Mouse (Mus musculus) forebrain, embryonic 13.5 days (tissue): ENCODE results near the gene Edc3. TPM values are rescaled to one million over a fixed set of nuclear protein-coding genes. Genes with fewer than 3 reads are reported as not detected.
"Not testable (repeated sequence)": the region's sequence is repeated elsewhere in the genome, so short reads cannot be mapped to it uniquely, and the experiment has no call there.

Experiments used
- ATAC-seq: fragments of 200-750 bp; cut with Nextera tagmentation; 2 replicates; pipeline ENCODE4 v1.8.0; 2017
- H3K27ac ChIP-seq: fragments of 300-500 bp; sonication (generic); 2 replicates; pipeline ENCODE4 v1.5.1; 2015; ENCODE audit warnings: inconsistent platforms, mild to moderate bottlenecking, moderate library complexity
- H3K27me3 ChIP-seq: fragments of 300-500 bp; sonication (generic); 2 replicates; pipeline ENCODE4 v1.6.1; 2015; ENCODE audit warnings: mild to moderate bottlenecking, inconsistent platforms
- H3K36me3 ChIP-seq: fragments of 300-500 bp; sonication (generic); 2 replicates; pipeline ENCODE4 v1.6.1; 2015; ENCODE audit warnings: mild to moderate bottlenecking, inconsistent platforms; ENCODE audit not compliant: poor library complexity, severe bottlenecking
- H3K4me1 ChIP-seq: fragments of 300-500 bp; sonication (generic); 2 replicates; pipeline ENCODE4 v1.6.1; 2015; ENCODE audit warnings: inconsistent platforms
- H3K4me2 ChIP-seq: fragments of 300-500 bp; sonication (generic); 2 replicates; pipeline ENCODE4 v1.6.1; 2015; ENCODE audit warnings: inconsistent platforms, mild to moderate bottlenecking, moderate library complexity
- H3K4me3 ChIP-seq: fragments of 300-500 bp; sonication (generic); 2 replicates; pipeline ENCODE4 v1.5.1; 2015; ENCODE audit warnings: mild to moderate bottlenecking, inconsistent platforms
- H3K9ac ChIP-seq: fragments of 300-500 bp; sonication (generic); 2 replicates; pipeline ENCODE4 v1.6.1; 2015; ENCODE audit warnings: mild to moderate bottlenecking, inconsistent platforms
- H3K9me3 ChIP-seq: fragments of 300-500 bp; sonication (generic); replicated peaks from 2 replicates; pipeline ENCODE4 v1.6.1; 2016; ENCODE audit warnings: inconsistent platforms
- WGBS: fragments of 180-500 bp; shearing (Covaris S2); methylation state at CpG from one replicate; pipeline ENCODE4 v1.1.7; 2015; 5-methylcytosine and 5-hydroxymethylcytosine counted together
- polyA plus RNA-seq: library from polyadenylated mRNA; unstranded; fragments of >200 nt; fragmentation: Nextera tagmentation; extraction: Ambion mirVana; gene quantifications from 2 replicates; pipeline ENCODE4 v1.2.1, GENCODE M21; 2015

Gene Edc3
- polyA plus RNA-seq, 1 experiment from 2014 or later, result 36.0 TPM

DNA sequence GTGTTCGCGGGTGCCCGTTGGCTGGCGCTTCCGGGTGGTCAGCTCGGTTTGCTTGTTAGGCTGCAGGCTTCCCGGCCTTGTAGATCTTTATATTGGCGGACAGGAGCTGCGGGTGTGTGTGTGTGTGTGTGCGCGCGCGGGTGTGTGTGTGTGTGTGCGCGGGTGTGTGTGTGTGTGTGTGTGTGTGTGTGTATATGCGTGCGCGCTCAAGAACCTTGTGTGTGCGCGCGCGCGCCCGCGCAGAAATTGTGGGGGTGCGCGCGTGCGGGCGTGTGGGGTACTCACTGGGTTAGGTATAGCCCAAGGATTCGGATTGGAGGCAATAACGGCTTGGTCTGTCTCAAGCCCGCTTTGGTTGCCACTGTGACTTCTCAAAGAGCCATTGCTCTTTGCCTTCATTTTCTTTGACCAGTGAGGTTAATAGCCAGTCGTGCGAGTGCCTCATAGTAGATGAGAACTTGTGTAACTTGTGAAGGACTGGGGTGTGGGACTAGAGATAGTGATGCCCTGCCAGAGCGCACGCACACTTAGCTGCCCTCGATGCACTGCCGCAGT, 457 bp downstream of the Edc3 start:
- ATAC-seq, result peak; percentile 74
- Histone ChIP-seq H3K4me3 (peak overlapping the region; percentile 94), H3K27me3 (no peaks in the 10 kb centered on the region), H3K36me3 (peaks cover 20% of the 10 kb centered on the region), H3K4me2 (peak overlapping the region; percentile 70), H3K9me3 (no peaks in the 10 kb centered on the region), H3K9ac (peak overlapping the region; percentile 90), H3K27ac (peak overlapping the region; percentile 79), H3K4me1 (peaks cover 17% of the 10 kb centered on the region)
- 6% methylated on average over 38 of the region's 39 CpGs for WGBS

DNA sequence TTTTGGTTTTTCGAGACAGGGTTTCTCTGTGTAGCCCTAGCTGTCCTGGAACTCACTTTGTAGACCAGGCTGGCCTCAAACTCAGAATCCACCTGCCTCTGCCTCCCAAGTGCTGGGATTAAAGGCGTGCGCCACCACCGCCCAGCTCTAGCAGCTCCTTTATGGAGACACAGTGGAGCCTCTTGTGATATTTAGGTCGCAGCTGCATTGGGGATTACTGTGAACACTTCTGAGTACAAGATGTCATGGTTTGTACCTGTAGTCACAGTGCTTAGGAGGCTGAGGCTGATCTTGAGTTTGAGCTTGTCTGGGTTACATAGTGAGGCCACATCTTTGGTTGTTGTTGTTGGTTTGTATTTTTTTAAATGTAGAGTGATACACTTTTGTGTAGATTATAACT, 1.9 kb downstream of the Edc3 start:
- H3K4me3 ChIP-seq, H3K9me3 ChIP-seq, H3K27me3 ChIP-seq, ATAC-seq, H3K27ac ChIP-seq, H3K4me2 ChIP-seq, H3K9ac ChIP-seq: not testable (repeated sequence)
- Histone ChIP-seq H3K4me1 (peaks cover 17% of the 10 kb centered on the region), H3K36me3 (peaks cover 34% of the 10 kb centered on the region)
- WGBS, result 94% methylated on average over 5 of the region's 5 CpGs

DNA sequence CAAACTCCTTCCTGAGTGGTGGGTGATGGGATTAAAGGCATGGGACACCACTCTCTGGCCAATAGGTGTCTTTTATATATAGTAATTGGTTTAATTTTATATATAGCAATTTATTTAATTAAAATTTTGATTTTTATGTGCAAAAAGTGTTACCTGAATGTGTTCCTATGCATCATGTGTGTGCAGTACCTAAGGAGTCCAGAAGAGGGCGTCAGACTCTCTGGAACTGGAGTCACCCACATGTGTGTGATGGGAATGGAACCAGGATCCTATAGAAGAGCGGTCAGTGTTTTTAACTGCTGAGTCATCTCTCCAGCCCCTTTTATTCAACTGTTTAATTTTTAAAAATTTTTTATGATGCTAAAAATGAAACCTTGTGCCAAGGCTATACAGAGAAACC, 3.9 kb downstream of the Edc3 start:
- H3K4me2 ChIP-seq, result no peak overlapping the region
- H3K27me3 ChIP-seq, result no peaks in the 10 kb centered on the region
- no peak overlapping the region for H3K9ac ChIP-seq
- no peak for ATAC-seq
- H3K27ac ChIP-seq, result no peak overlapping the region
- WGBS, result 76% methylated on average over 2 of the region's 2 CpGs
- no peaks in the 10 kb centered on the region for H3K9me3 ChIP-seq
- peaks cover 52% of the 10 kb centered on the region for H3K36me3 ChIP-seq
- H3K4me3 ChIP-seq, result no peak overlapping the region
- H3K4me1 ChIP-seq, result peaks cover 17% of the 10 kb centered on the region

DNA sequence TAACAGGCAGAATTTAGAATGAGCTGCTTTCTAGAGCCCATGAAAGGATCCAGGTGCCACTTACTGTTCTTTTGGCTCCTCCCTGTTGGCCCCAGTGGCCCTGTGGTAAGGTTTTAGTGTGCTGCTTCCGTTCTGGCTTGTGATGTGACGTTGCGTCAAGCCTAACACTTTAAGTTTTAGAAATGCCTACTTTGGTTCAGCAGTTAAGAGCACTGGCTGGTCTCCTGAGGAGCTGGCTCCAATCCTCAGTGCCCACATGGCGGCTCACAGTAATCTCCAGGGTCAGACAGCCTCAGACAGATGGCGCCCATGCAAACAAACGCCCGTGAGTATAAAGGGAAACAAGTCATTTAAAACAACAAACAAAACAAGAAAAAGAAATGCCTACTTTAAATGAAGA, 10.1 kb downstream of the Edc3 start:
- WGBS, result 81% methylated on average over 7 of the region's 7 CpGs

DNA sequence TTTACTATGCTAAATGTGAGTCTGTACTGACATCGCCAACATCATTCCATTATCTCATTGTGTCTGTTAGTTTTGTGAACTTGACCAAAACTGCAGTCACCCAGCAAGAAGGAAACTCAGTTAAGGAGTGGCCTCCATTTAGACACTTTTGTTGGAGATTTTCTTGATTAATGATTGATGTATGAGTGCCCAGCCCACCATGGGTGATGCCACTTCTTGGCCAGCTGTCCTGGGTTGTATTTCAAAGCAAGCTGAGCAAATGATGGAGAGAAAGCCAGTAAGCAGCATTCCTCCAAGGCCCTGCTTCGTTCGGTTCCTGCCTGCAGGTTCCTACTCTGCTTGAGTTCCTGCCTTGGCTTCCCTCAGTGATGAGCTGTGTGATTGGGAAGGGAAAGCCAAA, 12.4 kb downstream of the Edc3 start:
- H3K27ac ChIP-seq, result no peak overlapping the region
- H3K36me3 ChIP-seq, result peaks cover 57% of the 10 kb centered on the region
- H3K4me1 ChIP-seq, result no peaks in the 10 kb centered on the region
- ATAC-seq, result no peak
- no peaks in the 10 kb centered on the region for H3K27me3 ChIP-seq
- WGBS, result 96% methylated on average over 3 of the region's 3 CpGs
- no peak overlapping the region for H3K4me2 ChIP-seq
- H3K4me3 ChIP-seq, result no peak overlapping the region
- no peak overlapping the region for H3K9ac ChIP-seq
- H3K9me3 ChIP-seq, result no peaks in the 10 kb centered on the region

More for the DNA sequence above, 10.1 kb downstream of the Edc3 start:
- Histone ChIP-seq H3K4me1 (no peaks in the 10 kb centered on the region), H3K36me3 (peaks cover 71% of the 10 kb centered on the region), H3K4me3 (no peak overlapping the region), H3K9me3 (no peaks in the 10 kb centered on the region), H3K4me2 (no peak overlapping the region), H3K9ac (no peak overlapping the region), H3K27ac (no peak overlapping the region), H3K27me3 (no peaks in the 10 kb centered on the region)
- no peak for ATAC-seq

DNA sequence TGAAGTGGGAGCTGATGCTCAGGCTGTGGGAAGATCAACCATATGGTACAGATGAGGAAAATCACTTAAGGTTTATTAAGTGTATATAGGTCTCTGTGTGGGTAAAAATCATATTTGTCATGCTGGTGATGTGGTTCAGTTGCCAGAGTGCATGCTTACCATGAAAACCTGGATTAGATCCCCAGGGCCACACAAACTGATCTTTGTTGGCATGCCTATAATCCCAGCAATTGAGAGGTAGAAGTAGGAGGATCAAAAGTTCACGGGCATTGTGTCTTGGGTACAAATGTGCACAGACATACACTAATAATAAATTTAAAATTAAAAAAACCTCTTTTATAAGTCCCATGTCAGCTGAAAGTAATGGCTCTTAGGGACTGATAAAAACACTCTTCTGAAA, 14.0 kb downstream of the Edc3 start:
- 94% methylated on average over 1 of the region's 1 CpGs for WGBS
- no peak for ATAC-seq
- Histone ChIP-seq H3K9ac (no peak overlapping the region), H3K36me3 (peaks cover 58% of the 10 kb centered on the region), H3K4me1 (no peaks in the 10 kb centered on the region), H3K9me3 (no peaks in the 10 kb centered on the region), H3K4me2 (no peak overlapping the region), H3K4me3 (no peak overlapping the region), H3K27ac (no peak overlapping the region), H3K27me3 (no peaks in the 10 kb centered on the region)

DNA sequence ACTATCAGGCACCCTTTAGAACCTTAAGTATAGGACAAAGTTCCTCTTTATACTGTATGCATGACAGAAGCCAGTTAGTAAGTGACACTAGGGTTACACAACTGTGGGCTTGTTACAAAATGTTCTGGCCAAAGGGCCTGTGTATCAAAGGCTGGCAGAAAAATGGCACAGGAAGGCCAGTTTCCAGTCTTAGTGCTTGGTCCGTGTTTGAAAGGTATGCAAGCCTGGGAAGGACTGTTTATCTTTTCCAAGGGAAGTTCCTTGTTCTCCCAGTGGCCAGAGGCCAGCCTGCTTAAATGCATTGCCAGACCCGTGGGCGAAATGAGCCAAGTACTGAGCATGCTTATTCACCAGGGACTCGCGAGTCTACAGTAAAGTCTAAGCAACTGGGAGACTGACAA, 15.0 kb downstream of the Edc3 start:
- ATAC-seq, result no peak
- Histone ChIP-seq H3K4me1 (no peaks in the 10 kb centered on the region), H3K27ac (no peak overlapping the region), H3K4me3 (no peak overlapping the region), H3K9me3 (no peaks in the 10 kb centered on the region), H3K36me3 (peaks cover 58% of the 10 kb centered on the region), H3K27me3 (no peaks in the 10 kb centered on the region), H3K9ac (no peak overlapping the region), H3K4me2 (no peak overlapping the region)
- 81% methylated on average over 5 of the region's 5 CpGs for WGBS

DNA sequence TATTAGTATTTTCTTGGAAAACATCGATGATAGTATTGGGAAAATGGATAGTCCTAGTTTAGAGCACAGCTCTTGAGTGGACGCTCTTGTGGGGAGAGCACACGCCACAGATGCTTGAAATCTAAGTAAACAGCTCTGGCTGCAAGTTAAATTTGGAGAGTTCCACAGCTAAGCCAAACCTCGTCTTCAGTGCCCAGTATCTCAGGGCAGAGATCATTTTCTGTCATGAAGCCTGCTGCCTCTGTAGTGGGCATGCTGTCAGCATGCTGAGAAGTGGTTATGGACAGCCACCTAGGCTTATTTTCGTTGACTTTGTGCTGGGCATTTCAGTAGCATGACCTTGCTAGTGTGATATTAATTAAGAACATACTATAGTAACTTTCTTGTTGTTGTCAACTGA, 15.5 kb downstream of the Edc3 start:
- Histone ChIP-seq H3K9ac (no peak overlapping the region), H3K4me1 (no peaks in the 10 kb centered on the region), H3K27ac (no peak overlapping the region), H3K4me3 (no peak overlapping the region), H3K36me3 (peaks cover 55% of the 10 kb centered on the region), H3K4me2 (no peak overlapping the region), H3K9me3 (no peaks in the 10 kb centered on the region), H3K27me3 (no peaks in the 10 kb centered on the region)
- 92% methylated on average over 5 of the region's 5 CpGs for WGBS
- ATAC-seq, result no peak

DNA sequence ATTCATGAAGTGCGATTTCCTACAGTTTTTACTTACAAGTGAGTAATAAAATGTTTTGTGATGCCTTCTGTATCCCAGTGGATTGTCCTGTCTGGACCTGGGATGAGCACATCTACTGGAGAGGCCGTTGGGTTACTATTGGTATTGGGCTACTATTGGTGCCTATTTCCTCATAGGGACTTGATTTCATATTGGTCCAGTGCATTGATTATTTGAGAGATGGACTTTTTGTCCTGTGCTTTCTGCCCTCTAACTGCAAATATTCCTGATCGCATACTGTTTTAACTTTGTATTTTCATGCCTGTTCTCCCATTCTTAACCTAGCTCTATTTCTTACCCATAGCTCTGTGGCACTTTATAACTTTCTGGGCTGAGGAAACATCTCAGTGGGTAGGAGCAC, 16.4 kb downstream of the Edc3 start:
- Histone ChIP-seq H3K4me1 (no peaks in the 10 kb centered on the region), H3K27ac (no peak overlapping the region), H3K4me2 (no peak overlapping the region), H3K36me3 (peaks cover 59% of the 10 kb centered on the region), H3K9me3 (no peaks in the 10 kb centered on the region), H3K27me3 (no peaks in the 10 kb centered on the region), H3K9ac (no peak overlapping the region), H3K4me3 (no peak overlapping the region)
- WGBS, result 98% methylated on average over 3 of the region's 3 CpGs
- ATAC-seq, result no peak

DNA sequence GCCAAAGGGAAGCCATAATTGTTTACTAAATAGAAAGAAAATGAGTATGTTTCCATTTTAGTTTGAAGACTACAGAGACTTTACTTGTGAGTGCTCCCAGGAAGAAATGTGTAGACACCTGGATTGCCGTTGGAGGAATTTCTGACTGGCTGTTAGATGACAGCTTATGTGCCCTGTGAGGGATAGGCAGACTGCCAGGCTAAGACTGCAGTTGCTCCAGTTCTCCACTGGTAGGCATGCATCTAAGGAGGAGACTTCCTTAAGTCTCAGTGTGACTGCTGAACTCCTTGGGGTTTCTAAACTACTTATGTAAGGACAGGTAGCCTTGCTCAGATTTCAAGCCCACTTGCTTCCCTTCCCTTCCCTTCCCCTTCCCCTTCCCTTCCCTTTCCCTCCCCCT, 20.0 kb downstream of the Edc3 start:
- Histone ChIP-seq H3K9me3 (no peaks in the 10 kb centered on the region), H3K27ac (no peak overlapping the region), H3K4me2 (no peak overlapping the region), H3K27me3 (no peaks in the 10 kb centered on the region), H3K4me1 (no peaks in the 10 kb centered on the region), H3K9ac (no peak overlapping the region), H3K4me3 (no peak overlapping the region), H3K36me3 (peaks cover 57% of the 10 kb centered on the region)
- WGBS, result 100% methylated on average over 1 of the region's 1 CpGs
- ATAC-seq, result no peak

DNA sequence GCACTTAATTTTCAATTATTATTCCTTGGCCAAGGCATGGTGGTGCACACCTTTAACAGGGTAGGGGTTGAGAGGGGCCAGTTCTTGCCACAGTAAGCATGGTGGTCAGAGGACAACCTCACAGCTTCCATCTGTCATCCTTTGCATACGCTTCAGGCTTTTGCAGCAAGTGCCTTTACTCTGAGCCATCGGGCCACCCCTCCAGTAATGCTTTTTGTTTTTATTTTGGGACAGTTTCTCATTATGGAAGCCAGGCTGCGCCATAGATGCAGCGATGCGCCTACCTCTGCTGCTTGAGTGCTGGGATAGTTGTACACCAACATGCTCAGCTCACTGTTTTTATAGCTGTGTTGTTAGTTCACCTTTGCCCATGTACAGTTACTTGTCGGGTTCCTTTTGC, 25.3 kb downstream of the Edc3 start:
- H3K27ac ChIP-seq, result no peak overlapping the region
- peaks cover 44% of the 10 kb centered on the region for H3K36me3 ChIP-seq
- WGBS, result 97% methylated on average over 6 of the region's 6 CpGs
- H3K9ac ChIP-seq, result no peak overlapping the region
- peaks cover 8% of the 10 kb centered on the region; the same call in 1 of the 2 replicates for H3K4me1 ChIP-seq
- ATAC-seq, result no peak
- no peaks in the 10 kb centered on the region for H3K9me3 ChIP-seq
- H3K4me3 ChIP-seq, result no peak overlapping the region
- no peaks in the 10 kb centered on the region for H3K27me3 ChIP-seq
- H3K4me2 ChIP-seq, result no peak overlapping the region

DNA sequence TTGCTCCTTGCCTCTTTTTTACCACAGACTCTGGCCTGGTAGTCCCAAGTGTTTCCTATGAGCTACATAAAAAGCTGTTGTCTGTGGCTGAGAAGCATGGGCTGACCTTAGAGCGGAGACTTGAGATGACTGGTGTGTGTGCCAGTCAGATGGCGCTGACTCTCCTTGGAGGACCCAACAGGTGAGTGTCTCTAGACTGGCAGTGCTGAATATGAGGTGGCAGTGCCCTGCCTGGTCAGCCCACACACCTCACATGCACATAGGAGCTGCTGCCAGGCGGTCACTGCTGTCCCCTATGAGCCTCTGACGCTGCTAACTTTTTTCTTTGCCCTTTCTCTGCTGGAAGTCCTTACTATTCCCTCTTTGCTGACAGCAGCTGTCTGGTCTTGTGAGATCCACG, 31.5 kb downstream of the Edc3 start:
- ATAC-seq, result no peak
- Histone ChIP-seq H3K4me3 (no peak overlapping the region), H3K9me3 (no peaks in the 10 kb centered on the region), H3K9ac (no peak overlapping the region), H3K4me2 (no peak overlapping the region), H3K36me3 (peaks cover 54% of the 10 kb centered on the region), H3K27me3 (no peaks in the 10 kb centered on the region), H3K4me1 (peaks cover 8% of the 10 kb centered on the region; the same call in 1 of the 2 replicates), H3K27ac (no peak overlapping the region)
- WGBS, result 94% methylated on average over 5 of the region's 5 CpGs

DNA sequence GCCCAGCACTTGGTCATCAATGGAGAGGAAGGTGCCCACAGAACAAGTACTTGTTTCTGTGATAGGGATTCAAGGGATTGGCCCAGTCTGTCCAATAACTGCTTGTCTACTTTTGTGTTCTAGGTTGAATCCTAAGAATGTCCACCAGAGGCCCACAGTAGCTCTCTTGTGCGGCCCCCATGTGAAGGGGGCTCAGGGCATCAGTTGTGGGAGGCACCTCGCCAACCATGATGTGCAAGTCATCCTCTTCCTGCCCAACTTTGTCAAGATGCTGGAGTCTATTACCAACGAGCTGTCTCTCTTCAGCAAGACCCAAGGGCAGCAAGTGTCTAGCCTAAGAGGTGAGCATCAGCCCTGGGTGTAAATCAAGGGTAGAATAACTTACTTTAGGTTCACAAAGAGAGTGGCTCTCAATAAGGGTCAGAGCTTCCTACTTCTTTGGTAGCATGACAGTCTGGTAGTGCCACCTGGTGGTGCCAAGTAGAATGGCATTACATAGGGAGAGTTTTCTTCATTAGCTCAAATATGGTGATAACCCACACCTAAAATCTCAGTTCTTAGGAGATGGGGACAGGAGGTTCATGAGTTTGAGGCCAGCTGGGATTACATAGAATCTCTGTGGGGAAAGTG, 36.2 kb downstream of the Edc3 start:
- Histone ChIP-seq H3K4me3 (no peak overlapping the region), H3K9ac (no peak overlapping the region), H3K27me3 (no peaks in the 10 kb centered on the region), H3K9me3 (no peaks in the 10 kb centered on the region), H3K4me2 (no peak overlapping the region), H3K4me1 (no peaks in the 10 kb centered on the region), H3K27ac (no peak overlapping the region), H3K36me3 (peaks cover 86% of the 10 kb centered on the region)
- ATAC-seq, result peak; percentile 41
- 71% methylated on average over 3 of the region's 3 CpGs for WGBS
